Mouse (Mus musculus) kidney, embryonic 16.5 days (tissue): ENCODE data around the gene Asxl2. TPM values are rescaled to one million over a fixed set of nuclear protein-coding genes. Genes with fewer than 3 reads are reported as not detected.

ENCODE experiments used
- ATAC-seq: fragments of 200-750 bp; cut with Nextera tagmentation; 2 replicates; pipeline ENCODE4 v1.8.0; 2017; ENCODE audit warnings: moderate TSS enrichment; ENCODE audit not compliant: low FRiP score, low TSS enrichment
- H3K27ac ChIP-seq: fragments of 300-500 bp; sonication (generic); 2 replicates; pipeline ENCODE4 v1.5.1; 2014; ENCODE audit warnings: low read length
- H3K27me3 ChIP-seq: fragments of 300-500 bp; sonication (generic); 2 replicates; pipeline ENCODE4 v1.6.1; 2014; ENCODE audit warnings: low read length, control low read depth, mixed read lengths; ENCODE audit not compliant: insufficient read depth
- H3K36me3 ChIP-seq: fragments of 300-500 bp; sonication (generic); 2 replicates; pipeline ENCODE4 v1.6.1; 2014; ENCODE audit warnings: low read length, control low read depth, mixed read lengths; ENCODE audit not compliant: insufficient read depth
- H3K4me1 ChIP-seq: fragments of 300-500 bp; sonication (generic); 2 replicates; pipeline ENCODE4 v1.6.1; 2014; ENCODE audit warnings: low read length, control low read depth, mixed read lengths; ENCODE audit not compliant: insufficient read depth
- H3K4me2 ChIP-seq: fragments of 300-500 bp; sonication (generic); replicated peaks from 2 replicates; pipeline ENCODE4 v1.6.1; 2014; ENCODE audit warnings: low read depth, low read length
- H3K4me3 ChIP-seq: fragments of 300-500 bp; sonication (generic); 2 replicates; pipeline ENCODE4 v1.5.1; 2014; ENCODE audit warnings: mild to moderate bottlenecking, low read length
- H3K9ac ChIP-seq: fragments of 300-500 bp; sonication (generic); replicated peaks from 2 replicates; pipeline ENCODE4 v1.6.1; 2014; ENCODE audit warnings: low read length
- H3K9me3 ChIP-seq: fragments of 300-500 bp; sonication (generic); 2 replicates; pipeline ENCODE4 v1.6.1; 2016; ENCODE audit warnings: low read length, control low read depth
- WGBS: fragments of 180-500 bp; shearing (Covaris S2); extraction: QIAGEN DNeasy Blood & Tissue Kit; methylation state at CpG from one replicate; pipeline ENCODE4 v1.1.7; 2014; 5-methylcytosine and 5-hydroxymethylcytosine counted together
- polyA plus RNA-seq: library from polyadenylated mRNA; unstranded; fragments of >200 nt; fragmentation: Nextera tagmentation; extraction: Ambion mirVana; gene quantifications from 2 replicates; pipeline ENCODE4 v1.2.1, GENCODE M21; 2015

The Asxl2 gene
- polyA plus RNA-seq, 1 experiment from 2014 or later, result 15.0 TPM

- H3K27ac ChIP-seq, result 0 out of 2 replicates have a peak overlapping the region, but pooled peaks have one; percentile 1
- H3K4me3 ChIP-seq, result no peak overlapping the region
- H3K27me3 ChIP-seq, result no peaks in the 10 kb centered on the region
- peak; percentile 86 for ATAC-seq
- no peaks in the 10 kb centered on the region for H3K9me3 ChIP-seq
- no peak overlapping the region for H3K9ac ChIP-seq
- WGBS, result 26% methylated on average over 3 of the region's 3 CpGs
- 0 out of 2 replicates have a peak, but pooled peaks cover 5% of the 10 kb centered on the region for H3K4me1 ChIP-seq
- no peak overlapping the region for H3K4me2 ChIP-seq
- H3K36me3 ChIP-seq, result no peaks in the 10 kb centered on the region
Observed at GRCm38 (mm10) chr12:3537616-3538015, 111.0 kb downstream of the Asxl2 start.

- Histone ChIP-seq H3K36me3 (no peaks in the 10 kb centered on the region), H3K27ac (0 out of 2 replicates have a peak overlapping the region, but pooled peaks have one; percentile 1)
Observed at GRCm38 (mm10) chr12:3538036-3538435, 111.4 kb downstream of the Asxl2 start.

GRCm38 (mm10) chr12:3539605-3540004 is 112.9 kb downstream of the Asxl2 start:
- H3K4me3 ChIP-seq, result no peak overlapping the region
- H3K9me3 ChIP-seq, result no peaks in the 10 kb centered on the region
- no peak overlapping the region for H3K4me2 ChIP-seq
- no peak overlapping the region for H3K9ac ChIP-seq
- H3K27me3 ChIP-seq, result no peaks in the 10 kb centered on the region
- H3K27ac ChIP-seq, result no peak overlapping the region
- 84% methylated on average over 2 of the region's 2 CpGs for WGBS
- H3K4me1 ChIP-seq, result 0 out of 2 replicates have a peak, but pooled peaks cover 5% of the 10 kb centered on the region
- no peaks in the 10 kb centered on the region for H3K36me3 ChIP-seq
- ATAC-seq, result no peak

More at GRCm38 (mm10) chr12:3538036-3538435, 111.4 kb downstream of the Asxl2 start:
- Histone ChIP-seq H3K9me3 (no peaks in the 10 kb centered on the region), H3K4me2 (no peak overlapping the region), H3K4me1 (0 out of 2 replicates have a peak, but pooled peaks cover 5% of the 10 kb centered on the region), H3K27me3 (no peaks in the 10 kb centered on the region), H3K4me3 (no peak overlapping the region), H3K9ac (no peak overlapping the region)
- 29% methylated on average over 1 of the region's 1 CpGs for WGBS
- ATAC-seq, result peak; percentile 61

GRCm38 (mm10) chr12:3540871-3541270 is 114.2 kb downstream of the Asxl2 start:
- no peak overlapping the region for H3K9ac ChIP-seq
- no peak overlapping the region for H3K4me3 ChIP-seq
- H3K9me3 ChIP-seq, result no peaks in the 10 kb centered on the region
- H3K36me3 ChIP-seq, result no peaks in the 10 kb centered on the region
- WGBS, result 93% methylated on average over 7 of the region's 7 CpGs
- H3K27ac ChIP-seq, result no peak overlapping the region
- H3K4me1 ChIP-seq, result 0 out of 2 replicates have a peak, but pooled peaks cover 5% of the 10 kb centered on the region
- H3K4me2 ChIP-seq, result no peak overlapping the region
- no peaks in the 10 kb centered on the region for H3K27me3 ChIP-seq
- ATAC-seq, result no peak

GRCm38 (mm10) chr12:3545451-3545850 is 118.8 kb downstream of the Asxl2 start:
- no peaks in the 10 kb centered on the region for H3K27me3 ChIP-seq
- no peak for ATAC-seq
- H3K9me3 ChIP-seq, result no peaks in the 10 kb centered on the region
- peaks cover 5% of the 10 kb centered on the region; the same call in 1 of the 2 replicates for H3K4me1 ChIP-seq
- no peak overlapping the region for H3K9ac ChIP-seq
- WGBS, result 90% methylated on average over 3 of the region's 3 CpGs
- no peak overlapping the region for H3K27ac ChIP-seq
- H3K4me3 ChIP-seq, result no peak overlapping the region
- no peak overlapping the region for H3K4me2 ChIP-seq
- H3K36me3 ChIP-seq, result no peaks in the 10 kb centered on the region

- no peaks in the 10 kb centered on the region for H3K36me3 ChIP-seq
- ATAC-seq, result no peak
- H3K27ac ChIP-seq, result no peak overlapping the region
- H3K4me2 ChIP-seq, result no peak overlapping the region
- H3K9me3 ChIP-seq, result no peaks in the 10 kb centered on the region
- WGBS, result 48% methylated on average over 4 of the region's 4 CpGs
- no peak overlapping the region for H3K4me3 ChIP-seq
- no peaks in the 10 kb centered on the region for H3K27me3 ChIP-seq
- H3K9ac ChIP-seq, result no peak overlapping the region
- peaks cover 6% of the 10 kb centered on the region; the same call in 1 of the 2 replicates for H3K4me1 ChIP-seq
Observed at GRCm38 (mm10) chr12:3546121-3546658, 119.5 kb downstream of the Asxl2 start.

GRCm38 (mm10) chr12:3546781-3547180 is 120.1 kb downstream of the Asxl2 start:
- no peak overlapping the region for H3K4me2 ChIP-seq
- no peaks in the 10 kb centered on the region for H3K36me3 ChIP-seq
- no peaks in the 10 kb centered on the region for H3K9me3 ChIP-seq
- no peak overlapping the region for H3K4me3 ChIP-seq
- peaks cover 6% of the 10 kb centered on the region; the same call in 1 of the 2 replicates for H3K4me1 ChIP-seq
- H3K27ac ChIP-seq, result no peak overlapping the region
- WGBS, result 49% methylated on average over 6 of the region's 6 CpGs
- ATAC-seq, result no peak
- H3K27me3 ChIP-seq, result no peaks in the 10 kb centered on the region
- no peak overlapping the region for H3K9ac ChIP-seq

GRCm38 (mm10) chr12:3547506-3547905 is 120.8 kb downstream of the Asxl2 start:
- Histone ChIP-seq H3K4me2 (no peak overlapping the region), H3K27me3 (no peaks in the 10 kb centered on the region), H3K4me3 (no peak overlapping the region), H3K9me3 (no peaks in the 10 kb centered on the region), H3K36me3 (no peaks in the 10 kb centered on the region), H3K4me1 (peaks cover 6% of the 10 kb centered on the region; the same call in 1 of the 2 replicates), H3K27ac (no peak overlapping the region), H3K9ac (no peak overlapping the region)
- WGBS, result 75% methylated on average over 4 of the region's 4 CpGs
- no peak for ATAC-seq

- no peaks in the 10 kb centered on the region for H3K27me3 ChIP-seq
- 71% methylated on average over 3 of the region's 3 CpGs for WGBS
- no peaks in the 10 kb centered on the region for H3K36me3 ChIP-seq
- H3K4me1 ChIP-seq, result peaks cover 6% of the 10 kb centered on the region; the same call in 1 of the 2 replicates
- no peak overlapping the region for H3K9ac ChIP-seq
- no peaks in the 10 kb centered on the region for H3K9me3 ChIP-seq
- H3K4me2 ChIP-seq, result no peak overlapping the region
- no peak overlapping the region for H3K27ac ChIP-seq
- no peak for ATAC-seq
- H3K4me3 ChIP-seq, result no peak overlapping the region
Observed at GRCm38 (mm10) chr12:3547911-3548310, 121.3 kb downstream of the Asxl2 start.

GRCm38 (mm10) chr12:3548582-3549211 is 122.0 kb downstream of the Asxl2 start:
- no peak overlapping the region for H3K4me2 ChIP-seq
- H3K27me3 ChIP-seq, result no peaks in the 10 kb centered on the region
- no peak overlapping the region for H3K27ac ChIP-seq
- WGBS, result 52% methylated on average over 5 of the region's 5 CpGs
- 0 out of 2 replicates have a peak, but pooled peaks have one; percentile 7 for ATAC-seq
- no peak overlapping the region for H3K4me3 ChIP-seq
- no peaks in the 10 kb centered on the region for H3K36me3 ChIP-seq
- H3K9ac ChIP-seq, result no peak overlapping the region
- peaks cover 6% of the 10 kb centered on the region; the same call in 1 of the 2 replicates for H3K4me1 ChIP-seq
- no peaks in the 10 kb centered on the region for H3K9me3 ChIP-seq
